Comparison of ENCODE assay signal across 9 mouse cellular contexts in genomic region chr9:120672452-120672851, GRCm38 (mm10).
DNase-seq lines count a peak whose midpoint lies in the region; ATAC-seq lines count a peak whose summit lies in the region.
"Had no signal": no experiment of that assay in that cellular context is flagged by ENCODE, and none has a peak within 500 bp of the region (broad histone marks: within the 10 kb centered on the region; RNA-seq: fewer than 3 reads in every experiment).

No protein-coding gene starts in this region.

- no peak overlapping the region for H3K27ac ChIP-seq in intestine, embryonic 14.5 days (ENCODE audit: low read depth)
- H3K27ac ChIP-seq in intestine, embryonic 15.5 days = no peak overlapping the region
- H3K27ac ChIP-seq in forebrain, embryonic 12.5 days = 0 out of 2 replicates have a peak overlapping the region, but pooled peaks have one; percentile 31
- H3K27ac ChIP-seq: lung, embryonic 15.5 days had no signal

- 0 out of 2 replicates have a peak, but pooled peaks have one; percentile 40 for ATAC-seq in intestine, embryonic 14.5 days (replicated peaks; ENCODE audit: low FRiP score, low TSS enrichment, low read depth)
- ATAC-seq in intestine, embryonic 15.5 days = no peak
- peak; percentile 72; the same call in 1 of the 2 replicates for ATAC-seq in forebrain, embryonic 12.5 days (ENCODE audit: low FRiP score)

- H3K4me1 ChIP-seq in intestine, embryonic 14.5 days (replicated peaks; ENCODE audit: control insufficient read depth, insufficient read depth, low read length) = peaks cover 18% of the 10 kb centered on the region
- H3K4me1 ChIP-seq in intestine, embryonic 15.5 days (replicated peaks) = peaks cover 17% of the 10 kb centered on the region
- peaks cover 45% of the 10 kb centered on the region for H3K4me1 ChIP-seq in forebrain, embryonic 12.5 days

- no peak overlapping the region for H3K4me3 ChIP-seq in intestine, embryonic 14.5 days (ENCODE audit: low read depth, low read length)
- no peak overlapping the region for H3K4me3 ChIP-seq in intestine, embryonic 15.5 days (replicated peaks)
- H3K4me3 ChIP-seq in forebrain, embryonic 12.5 days (replicated peaks) = no peak overlapping the region
- H3K4me3 ChIP-seq: lung, embryonic 15.5 days had no signal

- peaks cover 6% of the 10 kb centered on the region; the same call in 1 of the 2 replicates for H3K27me3 ChIP-seq in intestine, embryonic 14.5 days (replicated peaks; ENCODE audit: control insufficient read depth, insufficient read depth, low read length)
- H3K27me3 ChIP-seq in intestine, embryonic 15.5 days (replicated peaks) = 0 out of 2 replicates have a peak, but pooled peaks cover 3% of the 10 kb centered on the region
- peaks cover 17% of the 10 kb centered on the region for H3K27me3 ChIP-seq in forebrain, embryonic 12.5 days

- 29% methylated on average over 6 of the region's 6 CpGs for WGBS in intestine, embryonic 14.5 days
- 35% methylated on average over 6 of the region's 6 CpGs for WGBS in intestine, embryonic 15.5 days
- WGBS in forebrain, embryonic 12.5 days = 14% methylated on average over 6 of the region's 6 CpGs

- no peak overlapping the region for H3K9ac ChIP-seq in intestine, embryonic 14.5 days (ENCODE audit: low read length)
- H3K9ac ChIP-seq in intestine, embryonic 15.5 days = no peak overlapping the region
- no peak overlapping the region for H3K9ac ChIP-seq in forebrain, embryonic 12.5 days
- H3K9ac ChIP-seq: lung, embryonic 15.5 days had no signal

- no peak overlapping the region for H3K4me2 ChIP-seq in intestine, embryonic 14.5 days (ENCODE audit: low read length)
- no peak overlapping the region for H3K4me2 ChIP-seq in intestine, embryonic 15.5 days (replicated peaks)
- H3K4me2 ChIP-seq in forebrain, embryonic 12.5 days = peak overlapping the region; percentile 6; the same call in 1 of the 2 replicates
- H3K4me2 ChIP-seq: lung, embryonic 15.5 days had no signal

- no peaks in the 10 kb centered on the region for H3K9me3 ChIP-seq in intestine, embryonic 14.5 days (ENCODE audit: control insufficient read depth, low read length)
- H3K9me3 ChIP-seq in intestine, embryonic 15.5 days = no peaks in the 10 kb centered on the region
- H3K9me3 ChIP-seq in forebrain, embryonic 12.5 days = no peaks in the 10 kb centered on the region
- H3K9me3 ChIP-seq: lung, embryonic 15.5 days had no signal

- intact Hi-C loops in left cerebral cortex, postnatal 36 days (cut with DNase I) = no loop called here

- no peaks in the 10 kb centered on the region for H3K36me3 ChIP-seq in intestine, embryonic 14.5 days (ENCODE audit: control insufficient read depth, insufficient read depth, low read length)
- H3K36me3 ChIP-seq in intestine, embryonic 15.5 days = no peaks in the 10 kb centered on the region
- H3K36me3 ChIP-seq in forebrain, embryonic 12.5 days (replicated peaks) = no peaks in the 10 kb centered on the region
- H3K36me3 ChIP-seq: lung, embryonic 15.5 days had no signal

- no peak for DNase-seq in intestine, embryonic 14.5 days (ENCODE audit: low spot score)
- DNase-seq in left cerebral cortex, postnatal 36 days (ENCODE audit: low spot score in 2 of 2) = peak; percentile 40 to 63
- DNase-seq in right cerebral cortex, postnatal 10 days (ENCODE audit: low spot score in 2 of 2) = peak; percentile 77 to 83
- DNase-seq in T-cell, adult 2 months (ENCODE audit: low spot score) = no peak
- DNase-seq in Muller cell, postnatal 12 days (ENCODE audit: inconsistent ontology term) = no peak
- DNase-seq in cerebellum, adult 9-10 months = no peak

Comparison
In these comparisons a context has a peak if more than half of its experiments do, and no peak if none do; other contexts are left out.
1. DNase-seq: peak in left cerebral cortex, postnatal 36 days (2 of 2) and right cerebral cortex, postnatal 10 days (2 of 2); none in intestine, embryonic 14.5 days (single experiment), T-cell, adult 2 months (single experiment), Muller cell, postnatal 12 days (single experiment) and cerebellum, adult 9-10 months (single experiment).